Mouse (Mus musculus): ENCODE measurements around the gene Ybx3.

DNA sequence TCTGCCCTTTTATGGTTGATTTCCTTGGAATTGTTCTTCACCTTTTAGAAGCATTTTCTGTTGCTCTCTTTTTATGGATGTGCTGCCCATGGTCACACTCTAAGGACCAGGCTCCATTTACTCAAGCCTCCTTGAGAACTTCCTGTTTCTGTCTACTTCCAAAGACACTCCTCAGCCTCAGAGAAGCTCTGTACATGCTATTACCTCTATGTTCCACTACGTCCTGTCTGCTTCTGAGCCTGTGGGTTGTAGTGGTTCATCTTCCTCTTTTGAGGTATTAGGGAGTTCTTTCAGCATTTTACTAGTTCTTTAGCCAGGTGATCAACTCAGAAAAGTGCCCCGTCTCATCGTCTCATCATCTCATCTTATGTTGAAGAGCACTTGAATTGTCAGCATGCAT lies 31.3 kb upstream of the Ybx3 start:
- TF ChIP-seq CTCF (IDR thresholded peaks at IDR 0.05; ENCODE audit: control insufficient read depth, insufficient read depth, low read length) = no peak
- no peak for TF ChIP-seq POLR2A (IDR thresholded peaks at IDR 0.05; ENCODE audit: borderline replicate concordance, control insufficient read depth, low read depth, low read length)
